ENCODE assay signal across 18 mouse cellular contexts in genomic region chr2:102957811-102958210, GRCm38 (mm10).
"Had no signal": no experiment of that assay in that cellular context is flagged by ENCODE, and none has a peak within 500 bp of the region (broad histone marks: within the 10 kb centered on the region; RNA-seq: fewer than 3 reads in every experiment).

No protein-coding gene starts in this region.

- H3K9ac ChIP-seq: liver, embryonic 14.5 days; liver, postnatal 0 days; lung, embryonic 14.5 days; neural tube, embryonic 12.5 days; neural tube, embryonic 15.5 days; stomach, embryonic 15.5 days had no signal

- DNase-seq: kidney, adult 2 months; kidney, postnatal 25 days; layer of hippocampus, adult 9-11 months; liver, postnatal 0 days; lung, embryonic 14.5 days; midbrain, embryonic 14.5 days; right cerebral cortex, postnatal 25 days; spleen, adult 18-20 months; thymus, postnatal 25 days had no signal

- H3K4me2 ChIP-seq: liver, embryonic 11.5 days; lung, embryonic 14.5 days; neural tube, embryonic 12.5 days; neural tube, embryonic 15.5 days; stomach, embryonic 15.5 days had no signal

- H3K27ac ChIP-seq: kidney, postnatal 0 days; layer of hippocampus, adult 2 months; liver, embryonic 14.5 days; macrophage; neural tube, embryonic 12.5 days; neural tube, embryonic 15.5 days; stomach, embryonic 15.5 days had no signal

- H3K27me3 ChIP-seq: neural tube, embryonic 12.5 days; neural tube, embryonic 15.5 days; stomach, embryonic 15.5 days had no signal

- H3K4me3 ChIP-seq: layer of hippocampus, adult 2 months; neural tube, embryonic 12.5 days; neural tube, embryonic 15.5 days; stomach, embryonic 15.5 days had no signal

- H3K36me3 ChIP-seq: neural tube, embryonic 12.5 days; neural tube, embryonic 15.5 days; stomach, embryonic 15.5 days had no signal

- H3K9me3 ChIP-seq: neural tube, embryonic 12.5 days; neural tube, embryonic 15.5 days; stomach, embryonic 15.5 days had no signal

- ATAC-seq: liver, postnatal 0 days; lung, postnatal 0 days had no signal

- H3K4me1 ChIP-seq: neural tube, embryonic 12.5 days; neural tube, embryonic 15.5 days; stomach, embryonic 15.5 days had no signal
